Comparison of ENCODE assay signal across 20 mouse cellular contexts in genomic region chr11:81002769-81003430, GRCm38 (mm10).
DNase-seq lines count a peak whose midpoint lies in the region; ATAC-seq and TF ChIP-seq lines count a peak whose summit lies in the region.
"Had no signal": no experiment of that assay in that cellular context is flagged by ENCODE, and none has a peak within 500 bp of the region (broad histone marks: within the 10 kb centered on the region; RNA-seq: fewer than 3 reads in every experiment).

No protein-coding gene starts in this region.

- H3K36me3 ChIP-seq in hindbrain, postnatal 0 days (ENCODE audit: insufficient read depth, low read length) = no peaks in the 10 kb centered on the region
- H3K36me3 ChIP-seq in hindbrain, embryonic 11.5 days (ENCODE audit: control insufficient read depth, insufficient read depth, low read length) = no peaks in the 10 kb centered on the region
- no peaks in the 10 kb centered on the region for H3K36me3 ChIP-seq in midbrain, postnatal 0 days (ENCODE audit: insufficient read depth, low read length)
- H3K36me3 ChIP-seq in midbrain, embryonic 15.5 days (replicated peaks) = no peaks in the 10 kb centered on the region
- no peaks in the 10 kb centered on the region for H3K36me3 ChIP-seq in intestine, embryonic 15.5 days
- H3K36me3 ChIP-seq: heart, embryonic 10.5 days; hindbrain, embryonic 15.5 days; limb, embryonic 10.5 days; liver, embryonic 12.5 days; neural tube, embryonic 13.5 days had no signal

- no peak for TF ChIP-seq CTCF in hindbrain, postnatal 0 days (IDR thresholded peaks at IDR 0.05; ENCODE audit: low read depth)
- TF ChIP-seq CTCF in midbrain, postnatal 0 days (IDR thresholded peaks at IDR 0.05) = no peak

- no peak overlapping the region for H3K4me2 ChIP-seq in hindbrain, postnatal 0 days (ENCODE audit: low read depth, low read length)
- no peak overlapping the region for H3K4me2 ChIP-seq in hindbrain, embryonic 11.5 days (replicated peaks; ENCODE audit: low read depth, low read length)
- H3K4me2 ChIP-seq in midbrain, postnatal 0 days (ENCODE audit: low read depth, low read length, poor library complexity, severe bottlenecking) = no peak overlapping the region
- H3K4me2 ChIP-seq in midbrain, embryonic 15.5 days = no peak overlapping the region
- no peak overlapping the region for H3K4me2 ChIP-seq in intestine, embryonic 15.5 days (replicated peaks)
- H3K4me2 ChIP-seq: hindbrain, embryonic 15.5 days; liver, embryonic 12.5 days; lung, embryonic 14.5 days; neural tube, embryonic 13.5 days had no signal

- no peak overlapping the region for H3K27ac ChIP-seq in hindbrain, postnatal 0 days
- no peak overlapping the region for H3K27ac ChIP-seq in hindbrain, embryonic 11.5 days (ENCODE audit: low read depth, low read length)
- H3K27ac ChIP-seq in midbrain, postnatal 0 days (ENCODE audit: low read depth, low read length) = 0 out of 2 replicates have a peak overlapping the region, but pooled peaks have one; percentile 26
- no peak overlapping the region; the same call in 1 of the 2 replicates for H3K27ac ChIP-seq in midbrain, embryonic 15.5 days
- no peak overlapping the region for H3K27ac ChIP-seq in intestine, embryonic 15.5 days
- H3K27ac ChIP-seq: heart, embryonic 10.5 days; hindbrain, embryonic 15.5 days; limb, embryonic 10.5 days; liver, embryonic 12.5 days; macrophage; neural tube, embryonic 13.5 days had no signal

- WGBS in hindbrain, postnatal 0 days = 42% methylated on average over 10 of the region's 10 CpGs
- WGBS in hindbrain, embryonic 11.5 days = 70% methylated on average over 10 of the region's 10 CpGs
- WGBS in midbrain, postnatal 0 days = 30% methylated on average over 10 of the region's 10 CpGs
- 36% methylated on average over 10 of the region's 10 CpGs for WGBS in midbrain, embryonic 15.5 days
- WGBS in intestine, embryonic 15.5 days = 66% methylated on average over 10 of the region's 10 CpGs

- H3K27me3 ChIP-seq in hindbrain, postnatal 0 days (ENCODE audit: insufficient read depth, low read length) = no peaks in the 10 kb centered on the region
- H3K27me3 ChIP-seq in hindbrain, embryonic 11.5 days (ENCODE audit: control insufficient read depth, insufficient read depth, low read length) = no peaks in the 10 kb centered on the region
- no peaks in the 10 kb centered on the region for H3K27me3 ChIP-seq in midbrain, postnatal 0 days (ENCODE audit: insufficient read depth, low read length)
- H3K27me3 ChIP-seq in midbrain, embryonic 15.5 days (replicated peaks) = no peaks in the 10 kb centered on the region
- H3K27me3 ChIP-seq in intestine, embryonic 15.5 days (replicated peaks) = no peaks in the 10 kb centered on the region
- H3K27me3 ChIP-seq: hindbrain, embryonic 15.5 days; liver, embryonic 12.5 days; neural tube, embryonic 13.5 days had no signal

- no peak overlapping the region for H3K4me3 ChIP-seq in hindbrain, postnatal 0 days (ENCODE audit: low read length)
- no peak overlapping the region for H3K4me3 ChIP-seq in hindbrain, embryonic 11.5 days (ENCODE audit: low read depth, low read length)
- H3K4me3 ChIP-seq in midbrain, postnatal 0 days (ENCODE audit: low read depth, low read length) = no peak overlapping the region
- H3K4me3 ChIP-seq in midbrain, embryonic 15.5 days = no peak overlapping the region
- H3K4me3 ChIP-seq in intestine, embryonic 15.5 days (replicated peaks) = no peak overlapping the region
- H3K4me3 ChIP-seq: heart, embryonic 10.5 days; hindbrain, embryonic 15.5 days; limb, embryonic 10.5 days; liver, embryonic 12.5 days; neural tube, embryonic 13.5 days had no signal

- no peak overlapping the region for H3K9ac ChIP-seq in hindbrain, postnatal 0 days (replicated peaks; ENCODE audit: low read length)
- no peak overlapping the region for H3K9ac ChIP-seq in hindbrain, embryonic 11.5 days (ENCODE audit: low read depth, low read length)
- no peak overlapping the region for H3K9ac ChIP-seq in midbrain, postnatal 0 days (replicated peaks; ENCODE audit: low read length, poor library complexity, severe bottlenecking)
- no peak overlapping the region for H3K9ac ChIP-seq in midbrain, embryonic 15.5 days
- no peak overlapping the region for H3K9ac ChIP-seq in intestine, embryonic 15.5 days
- H3K9ac ChIP-seq: hindbrain, embryonic 15.5 days; liver, embryonic 12.5 days; lung, embryonic 14.5 days; neural tube, embryonic 13.5 days had no signal

- ATAC-seq in hindbrain, postnatal 0 days = no peak
- no peak for ATAC-seq in hindbrain, embryonic 11.5 days (ENCODE audit: low FRiP score)
- ATAC-seq in midbrain, postnatal 0 days (ENCODE audit: low FRiP score) = no peak
- no peak for ATAC-seq in midbrain, embryonic 15.5 days (replicated peaks)
- ATAC-seq in intestine, embryonic 15.5 days = no peak
- ATAC-seq: forebrain, embryonic 16.5 days; liver, embryonic 12.5 days had no signal

- peak; percentile 32 for DNase-seq in hindbrain, postnatal 0 days (ENCODE audit: low spot score)
- no peak for DNase-seq in hindbrain, embryonic 11.5 days (ENCODE audit: low spot score)
- no peak for DNase-seq in midbrain, postnatal 0 days (ENCODE audit: low spot score)
- peak; percentile 4 for DNase-seq in mesoderm, embryonic 11.5 days (ENCODE audit: low read depth, low spot score)
- DNase-seq in retina, postnatal 7 days (ENCODE audit: low read depth, low spot score) = peak; percentile 8
- DNase-seq: gastrocnemius, postnatal 36 days; heart, postnatal 10 days; kidney, adult 18-20 months; kidney, postnatal 36 days; lung, embryonic 14.5 days; thymus, postnatal 36 days had no signal

- H3K4me1 ChIP-seq in hindbrain, postnatal 0 days (ENCODE audit: insufficient read depth, low read length) = no peaks in the 10 kb centered on the region
- H3K4me1 ChIP-seq in hindbrain, embryonic 11.5 days (replicated peaks; ENCODE audit: control insufficient read depth, insufficient read depth, low read length) = no peaks in the 10 kb centered on the region
- H3K4me1 ChIP-seq in midbrain, postnatal 0 days (ENCODE audit: insufficient read depth, low read length) = no peaks in the 10 kb centered on the region
- H3K4me1 ChIP-seq in midbrain, embryonic 15.5 days = peaks cover 4% of the 10 kb centered on the region
- H3K4me1 ChIP-seq in intestine, embryonic 15.5 days (replicated peaks) = no peaks in the 10 kb centered on the region
- H3K4me1 ChIP-seq: heart, embryonic 10.5 days; limb, embryonic 10.5 days; liver, embryonic 12.5 days had no signal

- H3K9me3 ChIP-seq in hindbrain, postnatal 0 days (ENCODE audit: low read length) = no peaks in the 10 kb centered on the region
- no peaks in the 10 kb centered on the region for H3K9me3 ChIP-seq in hindbrain, embryonic 11.5 days (ENCODE audit: control insufficient read depth, low read length)
- no peaks in the 10 kb centered on the region for H3K9me3 ChIP-seq in midbrain, postnatal 0 days (ENCODE audit: low read length)
- no peaks in the 10 kb centered on the region for H3K9me3 ChIP-seq in midbrain, embryonic 15.5 days
- H3K9me3 ChIP-seq in intestine, embryonic 15.5 days = no peaks in the 10 kb centered on the region
- H3K9me3 ChIP-seq: heart, embryonic 10.5 days; hindbrain, embryonic 15.5 days; limb, embryonic 10.5 days; liver, embryonic 12.5 days; neural tube, embryonic 13.5 days had no signal

Comparison
In these comparisons a context has a peak if more than half of its experiments do, and no peak if none do; other contexts are left out.
1. DNase-seq: peak in hindbrain, postnatal 0 days (single experiment), mesoderm, embryonic 11.5 days (single experiment) and retina, postnatal 7 days (single experiment); none in hindbrain, embryonic 11.5 days (single experiment) and midbrain, postnatal 0 days (single experiment).